Mouse (Mus musculus) liver, postnatal 0 days (tissue): ENCODE results near the gene Ubl3. TPM values are rescaled to one million over a fixed set of nuclear protein-coding genes. Genes with fewer than 3 reads are reported as not detected.

Experiments used
- ATAC-seq: fragments of 200-750 bp; cut with Nextera tagmentation; 2 replicates; pipeline ENCODE4 v1.8.0; 2017; ENCODE audit warnings: mild to moderate bottlenecking, moderate library complexity
- DNase-seq: peaks from one replicate; pipeline ENCODE4 v3.0.0-alpha.2; 2016
- H3K27ac ChIP-seq: fragments of 300-500 bp; sonication (generic); 2 replicates; pipeline ENCODE4 v1.5.1; 2014; ENCODE audit warnings: antibody characterized with exemption, moderate library complexity, mild to moderate bottlenecking, low read depth
- H3K27me3 ChIP-seq: fragments of 300-500 bp; sonication (generic); 2 replicates; pipeline ENCODE4 v1.6.1; 2014; ENCODE audit warnings: low read length, control low read depth, mixed read lengths; ENCODE audit not compliant: insufficient read depth
- H3K36me3 ChIP-seq: fragments of 300-500 bp; sonication (generic); replicated peaks from 2 replicates; pipeline ENCODE4 v1.6.1; 2014; ENCODE audit warnings: mild to moderate bottlenecking, control low read depth, low read length, moderate library complexity, mixed read lengths; ENCODE audit not compliant: insufficient read depth
- H3K4me1 ChIP-seq: fragments of 300-500 bp; sonication (generic); 2 replicates; pipeline ENCODE4 v1.6.1; 2014; ENCODE audit warnings: antibody characterized with exemption, mild to moderate bottlenecking, control low read depth; ENCODE audit not compliant: insufficient read depth
- H3K4me2 ChIP-seq: fragments of 300-500 bp; sonication (generic); 2 replicates; pipeline ENCODE4 v1.6.1; 2014; ENCODE audit warnings: low read depth, mild to moderate bottlenecking, low read length, moderate library complexity, mixed read lengths
- H3K4me3 ChIP-seq: fragments of 300-500 bp; sonication (generic); 2 replicates; pipeline ENCODE4 v1.5.1; 2014; ENCODE audit warnings: low read depth, low read length
- H3K9ac ChIP-seq: fragments of 300-500 bp; sonication (generic); replicated peaks from 2 replicates; pipeline ENCODE4 v1.6.1; 2014; ENCODE audit warnings: mild to moderate bottlenecking, moderate library complexity
- H3K9me3 ChIP-seq: fragments of 300-500 bp; sonication (generic); 2 replicates; pipeline ENCODE4 v1.6.1; 2016; ENCODE audit warnings: mild to moderate bottlenecking, control low read depth, low read length, mixed read lengths
- CTCF ChIP-seq: sonication (generic); IDR thresholded peaks from 2 replicates; pipeline ENCODE4 v1.5.1; 2016; ENCODE audit warnings: antibody characterized with exemption, low read depth
- EP300 ChIP-seq: IDR thresholded peaks from 2 replicates; pipeline ENCODE4 v1.6.1; 2016; ENCODE audit warnings: antibody characterized with exemption, low read depth, mild to moderate bottlenecking
- WGBS: fragments of 180-500 bp; shearing (Covaris S2); extraction: QIAGEN DNeasy Blood & Tissue Kit; methylation state at CpG from one replicate; pipeline ENCODE4 v1.1.7; 2014; ENCODE audit not compliant: insufficient replicate concordance; 5-methylcytosine and 5-hydroxymethylcytosine counted together
- polyA plus RNA-seq: library from polyadenylated mRNA; unstranded; fragments of >200 nt; fragmentation: Nextera tagmentation; extraction: Ambion mirVana; gene quantifications from 2 replicates; pipeline ENCODE4 v1.2.1, GENCODE M21; 2015

The Ubl3 gene
- polyA plus RNA-seq, 1 experiment from 2014 or later, result 39.4 TPM

- TF ChIP-seq CTCF, result no peak
- no peak for TF ChIP-seq EP300
- Histone ChIP-seq H3K27me3 (no peaks in the 10 kb centered on the region), H3K36me3 (no peaks in the 10 kb centered on the region), H3K4me2 (no peak overlapping the region), H3K9me3 (no peaks in the 10 kb centered on the region), H3K27ac (no peak overlapping the region), H3K9ac (no peak overlapping the region), H3K4me3 (no peak overlapping the region), H3K4me1 (peaks cover 6% of the 10 kb centered on the region)
- ATAC-seq, result no peak
- DNase-seq, result no peak
- 81% methylated on average over 6 of the region's 6 CpGs for WGBS
Observed at GRCm38 (mm10) chr5:148558472-148558871, 5.9 kb upstream of the Ubl3 start.

GRCm38 (mm10) chr5:148556509-148556908, 3.9 kb upstream of the Ubl3 start:
- H3K4me1 ChIP-seq, result peaks cover 10% of the 10 kb centered on the region
- no peaks in the 10 kb centered on the region for H3K27me3 ChIP-seq
- no peak overlapping the region for H3K9ac ChIP-seq
- H3K4me3 ChIP-seq, result no peak overlapping the region
- 71% methylated on average over 5 of the region's 5 CpGs for WGBS
- TF ChIP-seq CTCF, result no peak
- TF ChIP-seq EP300, result no peak
- H3K4me2 ChIP-seq, result no peak overlapping the region
- no peak for DNase-seq
- no peaks in the 10 kb centered on the region for H3K9me3 ChIP-seq
- ATAC-seq, result no peak
- no peak overlapping the region for H3K27ac ChIP-seq
- H3K36me3 ChIP-seq, result no peaks in the 10 kb centered on the region

DNA sequence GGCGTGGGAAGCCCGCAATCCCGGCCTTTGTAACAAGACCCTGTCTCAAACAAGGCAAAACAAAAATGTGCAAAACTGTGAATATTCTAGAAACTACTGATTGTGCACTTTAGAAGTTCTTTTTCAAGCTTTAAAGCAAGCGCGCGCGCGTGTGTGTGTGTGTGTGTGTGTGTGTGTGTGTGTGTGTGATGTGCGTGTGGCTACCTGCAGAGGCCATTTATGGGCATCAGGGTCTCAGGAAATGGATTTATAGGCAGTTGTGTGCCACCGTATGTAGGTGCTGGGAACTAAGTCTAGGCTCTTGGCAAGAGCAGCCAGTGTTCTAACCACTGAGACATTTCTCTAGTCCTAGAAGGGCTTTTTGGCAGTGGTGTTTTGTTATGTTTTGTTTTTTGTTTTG, 2.6 kb upstream of the Ubl3 start:
- Histone ChIP-seq H3K4me2 (no peak overlapping the region), H3K36me3 (no peaks in the 10 kb centered on the region), H3K4me3 (no peak overlapping the region), H3K4me1 (peaks cover 11% of the 10 kb centered on the region), H3K9ac (no peak overlapping the region), H3K9me3 (no peaks in the 10 kb centered on the region), H3K27me3 (no peaks in the 10 kb centered on the region), H3K27ac (no peak overlapping the region)
- no peak for ATAC-seq
- 63% methylated on average over 10 of the region's 10 CpGs for WGBS
- TF ChIP-seq CTCF, result no peak
- TF ChIP-seq EP300, result no peak
- no peak for DNase-seq

- WGBS, result 9% methylated on average over 16 of the region's 16 CpGs
- peaks cover 14% of the 10 kb centered on the region for H3K4me1 ChIP-seq
- 0 out of 2 replicates have a peak overlapping the region, but pooled peaks have one; percentile 11 for H3K4me2 ChIP-seq
- H3K4me3 ChIP-seq, result no peak overlapping the region
- ATAC-seq, result no peak
- H3K27me3 ChIP-seq, result no peaks in the 10 kb centered on the region
- H3K27ac ChIP-seq, result no peak overlapping the region
- TF ChIP-seq CTCF (no peak), EP300 (no peak)
- no peak for DNase-seq
- no peak overlapping the region for H3K9ac ChIP-seq
- H3K36me3 ChIP-seq, result no peaks in the 10 kb centered on the region
- no peaks in the 10 kb centered on the region for H3K9me3 ChIP-seq
Observed at GRCm38 (mm10) chr5:148554701-148555100, 2.1 kb upstream of the Ubl3 start.

GRCm38 (mm10) chr5:148554242-148554641, 1.7 kb upstream of the Ubl3 start:
- Histone ChIP-seq H3K4me2 (0 out of 2 replicates have a peak overlapping the region, but pooled peaks have one; percentile 11), H3K27ac (no peak overlapping the region), H3K9me3 (no peaks in the 10 kb centered on the region), H3K9ac (no peak overlapping the region), H3K4me1 (peaks cover 16% of the 10 kb centered on the region), H3K36me3 (no peaks in the 10 kb centered on the region), H3K27me3 (no peaks in the 10 kb centered on the region), H3K4me3 (no peak overlapping the region)
- WGBS, result 21% methylated on average over 7 of the region's 7 CpGs
- ATAC-seq (no peak), DNase-seq (no peak)
- TF ChIP-seq CTCF (no peak), EP300 (no peak)

- H3K36me3 ChIP-seq, result no peaks in the 10 kb centered on the region
- H3K9ac ChIP-seq, result no peak overlapping the region
- H3K27me3 ChIP-seq, result no peaks in the 10 kb centered on the region
- no peak overlapping the region for H3K4me3 ChIP-seq
- ATAC-seq (no peak), DNase-seq (no peak)
- TF ChIP-seq CTCF, result no peak
- H3K4me1 ChIP-seq, result peaks cover 19% of the 10 kb centered on the region
- H3K4me2 ChIP-seq, result no peak overlapping the region
- WGBS, result 57% methylated on average over 14 of the region's 14 CpGs
- no peaks in the 10 kb centered on the region for H3K9me3 ChIP-seq
- H3K27ac ChIP-seq, result no peak overlapping the region
Observed at GRCm38 (mm10) chr5:148553723-148554122, 1.1 kb upstream of the Ubl3 start.

DNA sequence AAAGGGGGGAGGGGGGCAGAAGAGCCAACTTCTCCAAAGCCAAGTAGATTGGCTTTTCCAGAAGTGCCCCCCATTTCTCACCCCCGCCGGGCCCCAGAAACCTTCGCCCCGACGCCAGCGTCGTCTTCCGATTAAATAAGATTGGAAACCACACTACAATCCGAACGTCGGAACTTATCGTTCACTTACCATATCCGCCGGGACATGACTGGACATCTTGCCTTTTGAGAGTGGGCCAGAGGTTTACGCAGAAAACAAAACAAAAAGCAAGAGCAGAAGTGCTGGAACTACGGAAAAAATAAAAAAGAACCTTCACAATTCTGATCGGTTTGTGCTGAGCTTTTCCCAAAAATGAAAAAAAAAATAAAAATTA, 839 bp downstream of the Ubl3 start:
- TF ChIP-seq CTCF (no peak), EP300 (no peak)
- ATAC-seq, result no peak
- Histone ChIP-seq H3K4me2 (peak overlapping the region; percentile 69), H3K9me3 (no peaks in the 10 kb centered on the region), H3K9ac (peak overlapping the region; percentile 78), H3K36me3 (no peaks in the 10 kb centered on the region), H3K4me1 (peaks cover 34% of the 10 kb centered on the region), H3K27me3 (no peaks in the 10 kb centered on the region), H3K4me3 (peak overlapping the region; percentile 75), H3K27ac (peak overlapping the region; percentile 94)
- under 1% methylated on average over 17 of the region's 17 CpGs for WGBS
- DNase-seq, result peak; percentile 41
